Mouse (Mus musculus) kidney, postnatal 14 days (tissue): Measurements from ENCODE around the gene Gm17693.
"Not testable (repeated sequence)": the region's sequence is repeated elsewhere in the genome, so short reads cannot be mapped to it uniquely, and the experiment has no call there.

ENCODE experiments used
- DNase-seq: peaks from one replicate; pipeline ENCODE4 v3.0.0; 2022; ENCODE audit warnings: mixed read lengths

Gm17693 gene

DNA sequence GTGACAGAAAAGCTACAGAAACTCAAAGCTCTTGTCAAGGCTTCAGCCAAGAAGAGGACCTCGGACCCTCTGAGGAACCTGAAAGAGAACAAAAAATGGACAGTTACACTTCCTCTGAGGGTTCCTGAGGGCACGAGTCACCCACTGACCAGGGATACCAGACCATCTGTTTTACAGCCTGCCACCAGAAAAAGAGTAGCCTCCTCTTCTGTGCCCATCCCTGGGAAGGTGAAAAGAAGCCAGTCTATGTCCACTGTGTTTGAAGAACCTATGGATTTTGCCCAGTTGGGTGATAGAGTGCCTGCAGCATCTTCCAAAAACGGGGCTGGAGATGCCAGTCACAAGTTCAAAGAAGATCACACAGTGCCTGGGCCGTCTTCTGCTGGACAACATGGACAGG lies at the start of gene Gm17693:
Gene Gm17693, plus strand, starts transcription at position 301 of the 400 bp plus-strand sequence.
- DNase-seq: not testable (repeated sequence)
